Mouse (Mus musculus) embryo, embryonic 11.5 days (tissue): ENCODE measurements around the gene Morf4l2.
"Not testable (repeated sequence)": the region's sequence is repeated elsewhere in the genome, so short reads cannot be mapped to it uniquely, and the experiment has no call there.

Experiments
- DNase-seq: peaks from one replicate; pipeline ENCODE4 v3.0.0-alpha.2; 2012; ENCODE audit warnings: low read depth, low spot score

Morf4l2 gene

DNA sequence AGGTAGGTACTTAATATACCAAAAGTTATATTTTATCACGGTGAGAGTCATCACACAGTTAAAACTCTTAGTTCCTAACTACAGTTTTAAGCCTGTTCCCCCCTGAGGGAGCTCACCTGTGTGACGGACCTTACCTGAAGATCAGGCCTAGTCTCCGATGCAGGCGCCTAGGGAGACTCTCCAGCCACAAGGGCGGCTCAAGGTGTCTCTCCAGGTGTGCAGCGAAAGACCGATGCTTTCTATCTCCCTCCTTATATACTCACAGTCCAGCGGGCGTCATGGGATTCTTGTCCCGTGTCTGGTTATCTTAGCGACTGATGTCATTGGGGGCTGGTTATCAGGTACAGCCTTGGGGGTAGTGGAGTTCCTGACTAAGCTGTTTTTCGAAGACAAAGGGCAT is at the start of gene Morf4l2:
TSS of gene Morf4l2 (minus strand) at position 232 of the 400 bp plus-strand sequence.
- no peak for DNase-seq

DNA sequence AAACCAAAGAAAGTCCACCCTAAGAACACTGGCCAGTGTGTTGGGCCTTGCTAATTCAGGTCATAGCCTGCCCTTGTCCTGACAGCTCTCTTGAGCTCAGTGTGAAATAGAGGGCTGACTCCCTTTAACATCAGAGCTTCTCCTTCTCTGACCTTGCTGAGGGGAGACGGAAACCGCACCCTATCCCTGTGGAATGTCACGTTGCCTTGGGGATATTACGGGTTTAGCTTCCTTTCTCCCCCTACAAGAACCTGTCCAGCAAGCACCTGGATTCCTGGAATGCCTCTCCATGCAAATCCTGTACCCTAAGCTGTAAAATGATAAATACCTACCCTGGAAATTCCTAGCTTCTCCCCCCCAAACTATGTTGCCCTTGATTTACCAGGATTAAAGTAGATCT is 46.0 kb upstream of the Morf4l2 start:
- no peak for DNase-seq

DNA sequence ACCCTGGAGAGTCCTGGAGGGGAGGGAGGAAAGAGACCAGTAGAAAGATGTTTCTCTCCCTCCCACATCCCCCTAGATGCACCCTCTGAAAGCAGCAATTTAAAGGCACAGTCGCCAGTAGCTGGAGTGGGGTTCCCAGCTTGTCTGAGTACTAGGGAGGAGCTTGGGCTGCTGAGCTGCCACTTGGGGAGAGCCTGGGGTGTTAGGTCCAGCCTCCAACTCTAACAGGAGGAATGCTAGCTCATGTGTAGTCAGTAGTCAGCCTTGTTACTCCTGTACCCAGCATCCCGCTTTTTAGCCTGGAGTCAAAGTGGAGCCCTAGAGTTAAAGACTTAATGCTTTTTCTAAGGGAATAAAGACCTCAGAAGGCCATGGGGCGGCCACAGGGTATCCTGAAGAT is 36.6 kb upstream of the Morf4l2 start, which contains the start of gene Glra4:
TSS of gene Glra4 (minus strand) at position 101 of the 400 bp plus-strand sequence.
- DNase-seq: no peak

DNA sequence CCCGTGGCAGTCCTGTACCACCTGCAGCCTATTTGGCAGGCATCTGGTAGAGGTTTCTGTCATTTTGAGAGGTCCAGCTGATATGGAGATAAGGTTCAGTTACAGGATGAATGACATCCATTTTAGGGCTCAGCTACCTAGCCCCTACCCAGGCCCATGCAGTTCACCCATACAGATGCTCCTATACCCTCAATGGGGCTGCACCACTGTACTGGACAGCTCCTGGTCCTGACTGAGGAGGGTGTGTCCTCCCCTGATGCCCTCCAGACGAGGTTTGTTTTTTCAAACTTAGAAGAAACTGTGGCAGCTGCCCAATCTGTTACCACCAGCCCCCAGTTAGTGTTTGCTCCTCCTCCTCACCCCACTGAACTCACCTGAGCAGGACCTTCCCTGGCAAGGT is 35.8 kb upstream of the Morf4l2 start:
- DNase-seq: no peak

DNA sequence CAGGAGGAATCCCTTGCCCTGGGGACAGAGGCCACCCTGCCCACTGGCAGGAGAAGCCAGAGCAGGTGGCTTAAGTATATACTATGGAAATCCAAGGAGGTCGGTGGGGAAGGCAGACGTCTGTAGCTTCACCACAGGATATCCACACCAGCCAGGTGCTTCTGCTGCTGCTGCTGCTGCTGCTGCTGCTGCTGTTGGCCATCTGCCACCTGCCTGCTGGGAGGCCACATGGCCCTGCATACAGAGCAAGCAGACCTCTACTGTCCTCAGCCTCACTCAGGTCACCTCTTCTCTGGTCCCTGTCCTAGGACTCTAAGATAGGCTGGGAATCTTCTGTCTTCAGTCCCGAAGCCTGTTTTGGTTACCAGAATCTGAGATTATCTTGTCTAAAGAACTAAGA is 34.6 kb upstream of the Morf4l2 start:
- no peak for DNase-seq

DNA sequence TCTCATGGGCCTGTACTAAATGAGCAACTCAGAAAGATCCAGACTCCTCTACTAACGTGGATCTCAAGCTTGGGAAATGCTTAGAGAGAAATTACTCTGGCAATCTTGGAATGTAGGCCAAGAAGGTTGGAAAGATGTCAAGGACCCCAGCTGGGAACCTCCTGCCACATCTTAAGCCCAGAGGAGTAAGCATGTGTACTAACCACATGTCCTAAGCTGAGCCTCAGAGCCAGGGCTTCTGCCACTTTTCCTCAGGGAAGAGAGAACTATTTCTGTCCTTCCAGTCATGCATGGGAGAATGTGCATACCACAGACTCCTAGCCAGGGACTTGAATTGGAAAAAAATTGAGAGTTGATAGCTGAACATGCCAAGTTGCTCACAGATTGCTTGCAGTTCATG is 29.5 kb upstream of the Morf4l2 start:
- DNase-seq: no peak

DNA sequence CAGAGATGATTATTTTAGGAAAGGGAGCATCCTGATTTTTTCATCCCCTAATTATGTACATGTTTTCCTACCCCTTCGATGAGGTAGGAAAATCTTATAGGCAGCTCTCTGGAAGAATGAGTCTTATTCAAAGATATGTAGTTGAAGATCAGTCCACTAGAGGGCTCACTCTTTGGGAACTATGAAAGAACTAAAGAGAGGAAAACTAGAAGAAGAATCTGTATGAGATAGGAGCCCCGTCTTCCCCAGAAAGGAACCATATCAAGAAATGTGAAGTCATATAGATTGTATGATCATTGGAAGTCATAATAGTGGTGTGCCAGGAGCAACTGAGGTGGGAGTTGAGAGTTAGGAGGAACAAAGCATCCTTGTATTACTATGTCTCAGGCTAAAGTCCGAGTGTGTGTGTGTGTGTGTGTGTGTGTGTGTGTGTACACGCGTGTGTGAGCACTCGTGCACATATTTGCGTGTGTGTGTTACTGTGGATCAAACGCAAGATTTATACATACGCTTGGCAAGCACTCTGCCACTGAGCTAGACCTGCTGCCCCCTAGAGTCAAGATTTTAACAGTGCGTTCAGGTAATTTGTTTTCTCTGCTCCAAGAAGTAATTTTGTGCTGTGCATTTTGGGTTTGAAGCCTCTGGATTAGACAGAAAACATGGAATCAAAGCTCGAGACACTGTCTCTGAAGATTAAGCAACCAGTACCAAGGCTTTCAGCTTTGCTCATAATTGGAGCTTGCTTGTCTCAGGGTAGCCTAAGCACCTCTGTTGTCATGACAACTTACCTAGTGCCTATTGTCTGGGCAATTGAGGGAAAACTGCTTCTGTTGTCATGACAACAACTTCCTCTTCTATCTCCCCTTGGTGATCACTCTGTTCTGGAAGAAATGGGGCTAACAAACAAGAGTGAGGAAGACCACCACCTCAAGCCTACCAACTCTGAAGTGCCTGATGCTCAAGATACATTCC is 17.9 kb upstream of the Morf4l2 start:
- no peak for DNase-seq

DNA sequence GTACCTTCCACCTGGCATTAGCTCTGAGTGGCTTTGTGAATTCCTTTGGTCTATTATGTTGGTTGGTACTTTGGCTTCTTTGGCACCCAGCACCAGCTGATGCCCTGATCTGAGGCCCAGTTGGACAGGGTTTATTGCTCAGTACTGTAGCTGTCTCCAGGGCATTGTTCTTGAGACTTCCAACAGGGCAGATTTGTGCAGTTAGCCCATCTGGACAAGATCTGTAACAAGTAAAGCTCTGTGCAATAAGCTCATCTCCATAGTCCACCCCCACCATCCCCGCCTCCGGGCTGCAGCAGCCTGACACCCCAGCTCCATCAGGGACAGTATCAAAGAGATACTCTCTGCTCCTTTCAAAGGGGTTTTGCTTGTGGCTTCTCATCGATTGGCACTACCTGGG is 12.0 kb upstream of the Morf4l2 start:
- no peak for DNase-seq

DNA sequence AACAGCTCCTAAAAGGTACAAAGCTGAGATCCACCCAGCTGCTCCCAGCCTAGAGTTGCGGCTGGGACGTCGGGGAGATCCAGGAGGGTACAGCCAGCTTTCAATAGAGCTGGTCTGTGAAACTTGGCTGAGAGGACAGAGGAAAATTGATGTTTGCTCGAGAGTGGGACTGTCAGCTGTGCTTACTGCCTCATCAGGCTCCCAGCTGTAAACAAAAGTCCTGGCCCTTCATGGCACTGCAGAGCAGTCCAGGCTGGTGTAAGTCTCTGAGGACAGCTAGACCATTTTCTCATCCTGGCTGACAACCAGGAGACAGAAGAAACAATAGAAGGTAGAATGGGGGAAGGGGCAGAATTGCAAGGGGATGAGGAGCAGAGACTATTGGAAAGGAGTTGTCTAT is 5.8 kb upstream of the Morf4l2 start:
- no peak for DNase-seq

DNA sequence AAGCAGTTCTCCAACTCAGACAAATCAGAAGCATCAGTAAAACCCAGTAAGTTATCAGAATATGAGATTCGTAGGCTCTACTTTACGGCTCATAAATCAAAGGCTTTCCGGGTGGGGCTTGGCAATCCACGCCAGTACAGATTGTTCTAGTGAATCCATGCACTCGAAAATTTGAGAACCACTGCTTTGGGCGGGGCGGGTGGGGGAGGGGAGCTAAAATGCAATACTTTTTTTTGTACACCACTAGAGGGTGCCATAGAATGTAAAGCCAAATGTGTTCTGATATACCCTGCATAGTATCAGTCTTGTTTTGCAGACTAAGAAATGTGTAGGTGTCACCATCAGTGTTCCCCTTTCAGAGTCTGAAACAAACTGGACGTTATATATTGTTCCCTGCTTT is 1.2 kb upstream of the Morf4l2 start:
- DNase-seq: no peak

DNA sequence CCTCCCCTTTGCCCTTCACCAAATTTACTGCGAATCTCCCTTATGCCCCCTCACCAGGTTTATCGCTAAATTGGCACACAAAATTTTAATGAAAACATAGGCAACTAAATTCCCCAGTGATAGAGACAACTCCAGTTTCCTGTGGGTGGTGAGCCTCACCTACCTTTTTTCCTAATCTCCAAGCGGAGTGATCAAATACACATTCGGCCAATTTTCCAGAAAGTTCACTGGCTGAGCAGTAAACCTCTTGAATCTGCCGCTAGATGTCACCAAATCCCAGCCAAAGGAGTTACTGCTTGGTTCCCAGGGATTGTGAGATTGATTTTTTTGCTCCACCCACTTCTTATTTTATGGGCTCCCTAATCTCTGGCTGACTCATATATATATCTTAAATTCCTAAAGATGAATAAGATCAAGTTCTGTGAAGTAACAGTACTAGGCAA is 808 bp downstream of the Morf4l2 start:
- peak; percentile 49 for DNase-seq

DNA sequence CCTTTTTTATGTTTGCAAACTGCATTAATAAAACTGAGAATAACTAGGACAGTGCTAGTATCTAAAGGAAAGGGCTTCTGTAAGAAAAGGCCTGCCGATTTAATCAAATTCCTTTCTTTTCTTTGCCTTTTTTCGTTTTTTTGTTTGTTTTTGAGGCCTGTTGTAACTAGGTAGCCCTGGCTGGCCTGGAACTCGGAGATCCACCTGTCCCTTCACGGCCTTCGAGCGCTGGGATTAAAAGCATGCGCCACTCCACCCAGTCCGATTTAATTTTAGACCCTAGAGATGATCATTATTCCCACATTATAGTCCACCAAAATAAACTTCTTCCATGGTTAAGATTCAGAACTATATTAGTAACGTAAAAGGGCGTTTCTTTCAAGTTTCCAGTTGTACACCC is 1.2 kb downstream of the Morf4l2 start:
- no peak for DNase-seq

DNA sequence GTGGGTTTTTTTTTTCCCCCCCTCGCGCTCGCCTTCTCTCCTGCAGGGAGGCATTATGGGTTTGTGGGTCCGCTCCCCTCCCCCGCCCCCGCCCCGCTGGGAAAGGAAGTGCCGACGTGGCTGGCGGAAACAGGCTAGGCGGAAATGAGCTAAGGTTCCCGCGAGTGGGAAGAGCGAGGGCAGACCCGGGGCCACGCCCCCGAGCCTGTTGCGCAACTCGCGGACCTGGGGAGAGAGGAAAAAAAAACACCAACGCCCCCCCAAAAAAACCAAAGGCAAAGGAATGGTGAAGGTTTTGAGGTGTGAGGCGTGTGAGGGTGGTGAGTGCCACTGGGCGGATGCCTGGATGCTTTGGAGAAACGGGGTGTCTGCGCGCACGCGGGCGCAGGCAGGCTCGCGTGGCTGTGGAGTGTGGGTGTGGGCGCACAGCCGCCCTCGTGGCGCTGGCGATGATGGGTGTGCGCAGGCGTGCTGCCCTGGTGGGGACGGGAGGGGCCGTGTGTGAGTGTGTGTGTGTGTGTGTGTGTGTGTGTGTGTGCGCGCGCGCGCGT is 1.8 kb downstream of the Morf4l2 start:
- peak; percentile 42 for DNase-seq

DNA sequence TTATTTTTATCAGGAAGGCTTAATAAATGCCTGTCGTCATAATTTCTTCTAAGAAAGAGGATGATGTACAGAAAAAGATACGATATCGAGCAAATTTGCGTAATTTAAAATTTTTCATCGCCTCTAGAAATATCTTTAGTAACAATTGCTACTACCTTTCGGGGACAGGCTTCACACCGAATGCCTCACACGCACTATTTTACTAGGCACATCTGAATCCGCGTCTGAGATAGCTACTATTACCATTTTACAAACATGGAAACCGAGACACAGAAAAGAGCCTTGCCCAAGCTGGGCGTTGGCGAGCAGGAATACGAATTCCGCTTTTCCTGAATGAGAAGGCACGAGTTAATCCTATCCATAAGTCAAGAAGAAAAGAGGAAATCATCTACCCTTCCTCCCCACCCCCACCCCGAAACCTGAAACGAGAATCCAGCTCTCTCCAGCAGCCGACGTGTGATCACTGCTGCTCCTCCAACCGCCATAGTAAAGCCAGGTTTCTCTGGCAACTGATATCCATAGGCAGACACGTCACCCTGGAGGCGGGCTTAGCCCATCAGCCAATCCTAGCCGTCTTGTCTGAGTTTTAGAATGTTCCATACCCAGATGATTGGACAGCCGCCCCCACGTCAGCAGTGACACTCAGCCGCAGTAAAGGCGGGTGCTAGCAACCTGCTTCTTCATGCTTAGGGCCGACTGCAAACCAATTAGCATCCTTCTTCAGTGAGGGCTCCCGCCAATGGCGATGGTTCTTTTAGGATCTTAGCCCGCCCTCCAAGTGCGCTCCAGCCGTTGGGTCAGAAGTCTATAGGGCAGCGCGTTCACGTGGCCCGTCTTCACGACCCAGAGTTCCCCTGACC is 2.5 kb downstream of the Morf4l2 start:
- DNase-seq: peak; percentile 83

DNA sequence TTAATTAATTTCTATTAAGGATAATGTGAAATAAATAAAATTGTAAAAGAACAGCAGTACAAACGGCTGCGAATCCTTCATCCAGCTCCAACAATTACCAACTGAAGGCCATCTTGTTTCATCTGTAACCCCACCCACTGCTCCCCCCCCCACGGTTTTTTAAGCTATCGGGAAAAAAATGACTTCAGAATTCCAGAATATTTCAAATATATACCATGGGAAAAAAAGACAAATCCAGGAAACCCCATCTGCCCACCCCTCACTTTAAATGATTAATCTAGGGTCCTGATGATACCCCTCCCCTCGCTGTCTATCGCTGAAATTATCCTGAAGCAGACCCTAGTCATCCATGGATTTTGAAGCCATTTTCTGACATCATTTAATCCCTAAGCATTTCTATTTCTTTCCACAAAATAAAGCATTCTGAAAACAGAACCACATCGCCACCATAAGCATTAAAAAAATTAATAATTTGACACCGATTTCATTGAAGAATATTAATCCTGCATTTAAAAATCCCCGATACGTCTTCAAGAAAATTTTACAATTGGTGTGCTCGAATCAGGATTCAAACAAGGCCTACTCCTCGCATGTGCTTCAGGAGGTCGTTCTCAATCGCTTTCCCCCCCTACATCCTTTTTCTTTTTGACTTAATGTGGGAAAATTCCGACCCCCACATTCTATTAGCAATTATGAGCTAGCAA is 3.3 kb downstream of the Morf4l2 start:
- no peak for DNase-seq

DNA sequence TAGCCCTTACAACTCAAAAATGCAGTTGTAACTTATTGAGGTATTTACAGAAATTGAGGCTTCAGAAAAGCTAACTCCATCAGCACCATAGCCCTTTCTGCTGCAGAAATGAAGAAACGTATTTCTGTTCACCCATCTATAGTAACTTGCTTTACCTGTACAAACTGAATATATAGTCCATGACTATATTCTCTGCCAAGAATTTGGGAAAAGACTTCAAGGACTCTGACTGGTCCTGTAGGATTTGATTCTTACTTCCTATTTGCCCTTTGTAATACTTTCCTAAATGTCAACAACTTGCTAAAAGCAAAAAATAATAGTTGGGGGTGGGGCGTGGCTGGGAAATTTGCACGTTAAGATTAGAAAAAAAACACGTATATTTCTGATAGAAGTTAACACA is 11.5 kb downstream of the Morf4l2 start:
- DNase-seq: no peak

DNA sequence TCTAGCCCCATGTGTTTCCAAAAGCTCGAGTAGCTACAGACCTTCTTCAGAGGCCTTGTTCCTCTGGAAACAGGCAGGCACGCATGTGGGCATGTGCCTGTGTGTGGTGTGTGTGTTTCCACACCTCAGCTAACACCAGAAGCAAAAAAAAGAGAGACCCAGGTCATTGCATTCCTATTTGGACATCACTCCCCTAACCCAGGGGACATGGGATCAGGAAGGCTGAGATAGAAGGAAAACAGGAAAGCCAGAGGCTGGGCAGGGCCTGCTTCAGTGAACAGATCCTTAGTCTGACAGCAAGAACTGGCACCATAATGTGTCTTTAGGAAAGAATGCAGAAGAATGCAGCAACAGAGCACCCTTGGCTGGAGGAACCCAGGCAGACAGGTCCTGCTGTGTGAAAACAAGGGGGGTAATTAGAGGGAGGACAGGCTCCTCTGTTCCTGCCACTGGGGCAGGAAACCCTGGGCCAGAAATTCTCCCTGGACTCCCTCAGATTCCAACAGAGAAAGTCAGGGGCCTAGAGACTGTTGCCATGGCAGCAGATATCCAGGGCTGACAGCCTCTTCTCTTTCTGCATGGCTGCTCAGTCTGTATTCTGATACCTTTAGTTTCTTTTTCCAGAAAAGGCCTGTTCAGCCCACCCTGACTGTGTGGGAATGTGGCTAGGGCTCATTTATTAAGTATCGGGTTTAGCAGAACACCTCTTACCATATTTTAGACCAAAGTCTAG is 28.6 kb downstream of the Morf4l2 start:
- not testable (repeated sequence) for DNase-seq

DNA sequence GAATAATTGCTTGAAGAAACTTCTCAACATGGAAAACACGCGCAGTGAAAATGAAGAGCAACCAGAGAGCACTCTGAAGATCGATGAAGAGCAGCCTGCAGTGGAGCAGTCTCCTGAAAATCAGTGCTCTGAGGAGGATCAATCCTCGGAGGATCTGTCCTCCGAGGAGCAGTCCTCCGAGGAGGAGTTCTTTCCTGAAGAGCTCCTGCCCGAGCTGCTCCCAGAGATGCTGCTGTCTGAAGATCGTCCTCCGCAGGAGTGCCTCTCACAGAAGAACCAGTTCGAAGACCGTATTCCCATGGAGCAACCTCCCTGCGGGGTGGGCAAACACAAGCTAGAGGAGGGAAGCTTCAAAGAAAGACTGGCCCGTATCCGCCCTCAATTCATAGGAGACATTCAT is 34.7 kb downstream of the Morf4l2 start:
- DNase-seq: no peak

DNA sequence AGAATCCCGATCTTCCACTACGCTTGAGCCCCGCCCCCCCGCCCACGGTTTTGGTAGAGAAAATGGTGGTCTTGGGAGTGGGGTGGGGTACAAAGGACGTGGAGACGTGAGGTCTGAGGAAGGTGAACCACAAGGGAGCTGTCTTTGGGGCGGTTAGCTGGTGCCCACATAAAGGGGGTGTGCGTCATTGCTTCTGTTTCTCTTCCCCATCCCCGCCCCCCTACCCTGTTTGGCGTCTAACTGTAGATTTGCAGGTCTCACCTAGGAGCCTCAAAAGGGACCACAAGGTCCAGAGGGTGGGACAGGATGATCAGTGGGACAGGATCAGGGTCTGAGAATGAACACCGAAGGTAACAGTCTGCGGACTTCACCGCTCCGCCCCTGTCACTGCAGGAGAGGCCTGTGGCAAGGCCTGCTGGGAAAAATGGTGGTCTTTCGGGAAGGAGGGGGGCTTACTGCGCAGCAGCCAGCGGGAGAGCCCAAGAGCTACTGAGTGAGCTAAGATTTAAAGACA is 35.3 kb downstream of the Morf4l2 start:
- DNase-seq: peak; percentile 36

DNA sequence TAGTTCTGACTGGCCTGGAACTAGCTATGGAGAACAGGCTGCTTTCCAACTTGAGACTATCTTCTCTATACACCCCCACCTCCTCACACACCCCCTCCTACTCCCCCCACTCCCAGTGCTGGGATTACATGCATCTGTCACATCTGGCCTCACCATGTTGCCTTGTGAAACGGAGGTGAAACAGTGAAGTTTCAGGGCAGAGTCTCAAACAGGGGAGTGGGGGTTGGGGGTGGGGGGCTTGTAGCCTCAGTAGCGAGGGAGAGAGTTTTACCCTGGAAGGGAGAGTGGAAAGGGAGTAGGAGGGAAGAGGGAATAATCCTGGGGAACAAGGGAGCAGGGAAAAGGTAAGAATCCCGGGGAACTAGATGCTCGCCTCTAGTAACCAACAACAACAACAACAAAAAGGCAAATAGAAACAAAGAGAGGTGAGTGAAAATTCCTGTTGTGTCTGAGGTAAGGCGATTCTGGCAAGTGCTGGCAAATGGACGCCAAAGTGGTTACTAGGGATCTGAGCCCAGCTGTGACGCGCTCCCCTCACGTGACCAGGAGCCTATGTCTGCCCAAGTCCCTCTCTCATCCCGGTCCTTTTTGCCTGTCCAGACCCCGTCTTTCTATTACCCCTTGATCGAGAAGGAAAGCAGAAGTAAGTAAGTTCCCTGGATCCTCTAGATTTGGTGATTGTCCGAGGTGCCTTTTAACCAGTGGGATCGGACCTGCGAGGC is 35.9 kb downstream of the Morf4l2 start, which contains the start of gene Tceal1:
TSS of gene Tceal1 (plus strand) at position 537 of the 722 bp plus-strand sequence.
- DNase-seq: peak; percentile 47
